Mouse (Mus musculus) forebrain, embryonic 16.5 days (tissue): Measurements from ENCODE around the gene Hdgfl2. TPM values are rescaled to one million over a fixed set of nuclear protein-coding genes. Genes with fewer than 3 reads are reported as not detected.
"Not testable (repeated sequence)": the region's sequence is repeated elsewhere in the genome, so short reads cannot be mapped to it uniquely, and the experiment has no call there.

Experiments
- ATAC-seq: fragments of 200-750 bp; cut with Nextera tagmentation; 2 replicates; pipeline ENCODE4 v1.8.0; 2017; ENCODE audit warnings: mild to moderate bottlenecking, moderate library complexity
- H3K27ac ChIP-seq: fragments of 300-500 bp; sonication (generic); 2 replicates; pipeline ENCODE4 v1.5.1; 2014; ENCODE audit warnings: low read length, control low read depth
- H3K27me3 ChIP-seq: fragments of 300-500 bp; sonication (generic); replicated peaks from 2 replicates; pipeline ENCODE4 v1.6.1; 2014; ENCODE audit warnings: low read length; ENCODE audit not compliant: control insufficient read depth, insufficient read depth
- H3K36me3 ChIP-seq: fragments of 300-500 bp; sonication (generic); 2 replicates; pipeline ENCODE4 v1.6.1; 2014; ENCODE audit not compliant: control insufficient read depth, insufficient read depth
- H3K4me1 ChIP-seq: fragments of 300-500 bp; sonication (generic); replicated peaks from 2 replicates; pipeline ENCODE4 v1.6.1; 2014; ENCODE audit warnings: low read length; ENCODE audit not compliant: control insufficient read depth, insufficient read depth
- H3K4me2 ChIP-seq: fragments of 300-500 bp; sonication (generic); 2 replicates; pipeline ENCODE4 v1.6.1; 2014; ENCODE audit warnings: mild to moderate bottlenecking, low read length, control low read depth
- H3K4me3 ChIP-seq: fragments of 300-500 bp; sonication (generic); replicated peaks from 2 replicates; pipeline ENCODE4 v1.5.1; 2014; ENCODE audit warnings: mild to moderate bottlenecking, low read length, control low read depth
- H3K9ac ChIP-seq: fragments of 300-500 bp; sonication (generic); replicated peaks from 2 replicates; pipeline ENCODE4 v1.6.1; 2014; ENCODE audit warnings: low read depth, low read length, control low read depth
- H3K9me3 ChIP-seq: fragments of 300-500 bp; sonication (generic); 2 replicates; pipeline ENCODE4 v1.6.1; 2016; ENCODE audit warnings: low read length; ENCODE audit not compliant: control insufficient read depth
- WGBS: fragments of 180-500 bp; shearing (Covaris S2); extraction: QIAGEN DNeasy Blood & Tissue Kit; methylation state at CpG from one replicate; pipeline ENCODE4 v1.1.7; 2014; 5-methylcytosine and 5-hydroxymethylcytosine counted together
- polyA plus RNA-seq: library from polyadenylated mRNA; unstranded; fragments of >200 nt; fragmentation: Nextera tagmentation; extraction: Ambion mirVana; gene quantifications from 2 replicates; pipeline ENCODE4 v1.2.1, GENCODE M21; 2015

Gene Hdgfl2
- polyA plus RNA-seq, 1 experiment from 2014 or later = 158 TPM

DNA sequence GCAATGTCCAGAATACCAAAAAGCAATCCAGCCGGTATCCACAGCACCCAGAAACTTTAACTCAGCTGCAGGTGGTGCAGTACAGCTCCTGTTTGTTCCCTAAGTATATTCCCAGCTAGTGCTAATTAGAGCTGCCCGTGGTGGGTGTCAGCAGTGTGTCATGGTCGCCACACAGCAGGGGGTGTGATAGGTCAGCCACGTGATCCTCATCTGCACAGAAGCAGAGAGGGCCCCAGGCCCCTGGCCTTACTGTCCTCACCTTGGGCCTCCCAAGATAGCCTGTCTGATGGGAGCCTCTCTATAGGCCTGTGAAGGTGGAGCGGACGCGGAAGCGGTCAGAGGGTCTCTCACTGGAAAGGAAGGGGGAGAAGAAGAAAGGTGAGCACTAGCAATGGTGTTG is 18.7 kb downstream of the Hdgfl2 start:
- Histone ChIP-seq H3K4me1 (no peaks in the 10 kb centered on the region), H3K27ac (no peak overlapping the region), H3K4me2 (no peak overlapping the region), H3K9me3 (no peaks in the 10 kb centered on the region), H3K36me3 (peaks cover 49% of the 10 kb centered on the region), H3K9ac (no peak overlapping the region), H3K27me3 (no peaks in the 10 kb centered on the region), H3K4me3 (no peak overlapping the region)
- 93% methylated on average over 8 of the region's 8 CpGs for whole genome bisulfite sequencing
- no peak for ATAC-seq

DNA sequence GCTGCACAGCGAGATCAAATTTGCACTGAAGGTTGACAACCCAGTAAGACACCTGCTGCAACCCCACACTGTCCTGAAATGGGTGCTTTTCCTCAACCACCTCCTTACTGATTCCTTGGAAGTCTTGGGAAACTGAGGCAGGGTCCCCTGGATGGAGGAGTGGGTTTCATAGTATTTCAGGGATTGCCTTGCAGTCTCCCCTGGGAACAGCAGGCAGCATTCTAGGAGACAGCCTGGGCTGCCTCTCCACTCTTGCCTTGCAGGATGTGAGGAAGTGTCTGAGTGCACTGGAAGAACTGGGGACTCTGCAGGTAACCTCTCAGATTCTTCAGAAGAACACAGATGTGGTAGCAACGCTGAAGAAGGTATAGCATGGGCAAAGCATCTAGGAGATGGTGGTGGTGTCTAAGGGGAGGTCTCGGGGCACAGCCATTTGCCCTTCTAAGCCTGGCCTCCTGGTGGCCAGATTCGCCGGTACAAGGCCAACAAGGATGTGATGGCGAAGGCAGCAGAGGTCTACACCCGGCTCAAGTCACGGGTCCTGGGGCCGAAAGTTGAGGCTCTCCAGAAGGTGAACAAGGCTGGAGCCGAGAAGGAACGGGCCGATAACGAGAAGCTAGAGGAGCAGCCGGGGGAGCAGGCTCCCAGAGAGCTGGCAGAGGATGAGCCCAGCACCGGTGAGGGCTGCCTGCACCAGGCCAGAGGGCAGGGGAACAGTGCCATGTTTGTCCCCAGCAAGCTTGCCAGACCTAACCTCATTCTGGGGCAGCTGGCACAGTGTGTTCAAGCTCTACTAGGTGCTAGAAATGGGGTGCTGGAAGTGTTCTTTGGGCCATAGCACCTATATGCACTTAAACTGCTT is 19.5 kb downstream of the Hdgfl2 start:
- H3K4me1 ChIP-seq = no peaks in the 10 kb centered on the region
- H3K9me3 ChIP-seq = no peaks in the 10 kb centered on the region
- no peak overlapping the region for H3K9ac ChIP-seq
- H3K4me2 ChIP-seq = no peak overlapping the region
- no peak overlapping the region for H3K27ac ChIP-seq
- H3K4me3 ChIP-seq = no peak overlapping the region
- no peak for ATAC-seq
- peaks cover 49% of the 10 kb centered on the region for H3K36me3 ChIP-seq
- 92% methylated on average over 15 of the region's 15 CpGs for WGBS
- H3K27me3 ChIP-seq = no peaks in the 10 kb centered on the region

DNA sequence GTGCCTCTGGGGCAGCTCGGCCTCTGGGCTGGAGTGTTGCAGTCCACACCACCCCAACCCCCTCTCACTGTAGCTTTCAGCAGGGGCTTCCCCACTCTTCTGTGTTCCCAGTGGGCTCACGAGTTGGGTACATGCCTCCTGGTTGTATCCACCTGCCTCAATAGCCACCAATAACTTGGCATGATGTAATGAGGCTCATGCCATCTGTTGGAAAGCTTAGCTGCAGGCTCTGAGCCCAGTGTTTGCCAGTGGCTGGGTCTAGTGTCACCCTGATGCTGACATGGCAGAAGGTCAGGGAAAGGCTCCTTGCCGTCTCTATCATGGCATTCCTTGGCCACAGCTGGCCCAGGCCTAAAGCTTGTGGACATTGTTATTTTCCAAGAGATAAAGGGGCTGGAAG is 21.4 kb downstream of the Hdgfl2 start:
- 87% methylated on average over 2 of the region's 3 CpGs for WGBS
- Histone ChIP-seq H3K36me3 (peaks cover 46% of the 10 kb centered on the region), H3K4me2 (no peak overlapping the region), H3K27ac (no peak overlapping the region), H3K9me3 (no peaks in the 10 kb centered on the region), H3K27me3 (no peaks in the 10 kb centered on the region), H3K4me1 (no peaks in the 10 kb centered on the region), H3K4me3 (no peak overlapping the region), H3K9ac (no peak overlapping the region)
- ATAC-seq = no peak

DNA sequence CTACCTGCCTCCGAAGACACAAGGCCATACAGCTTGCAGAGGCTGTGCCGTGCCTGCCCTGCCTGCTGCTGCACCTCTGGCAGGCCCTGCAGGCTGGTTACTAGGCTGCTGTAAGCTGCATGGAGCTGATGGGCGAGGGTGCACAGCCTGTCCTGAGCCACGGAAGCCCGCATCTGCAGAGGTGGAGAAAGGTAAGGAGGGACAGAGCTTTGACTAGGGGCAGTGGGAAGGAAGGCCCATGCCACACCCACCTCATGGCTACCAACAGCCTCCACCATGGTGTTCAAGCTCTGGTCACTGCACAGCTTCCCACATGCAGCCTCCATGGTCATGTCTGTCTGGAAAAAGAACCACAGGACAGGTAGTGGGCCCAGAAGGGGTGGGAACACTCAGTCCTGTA is 22.7 kb downstream of the Hdgfl2 start:
- H3K27me3 ChIP-seq = no peaks in the 10 kb centered on the region
- H3K4me2 ChIP-seq = no peak overlapping the region
- H3K27ac ChIP-seq = no peak overlapping the region
- H3K9me3 ChIP-seq = no peaks in the 10 kb centered on the region
- ATAC-seq = no peak
- no peak overlapping the region for H3K9ac ChIP-seq
- 90% methylated on average over 5 of the region's 5 CpGs for WGBS
- peaks cover 35% of the 10 kb centered on the region for H3K36me3 ChIP-seq
- no peaks in the 10 kb centered on the region for H3K4me1 ChIP-seq
- H3K4me3 ChIP-seq = no peak overlapping the region

DNA sequence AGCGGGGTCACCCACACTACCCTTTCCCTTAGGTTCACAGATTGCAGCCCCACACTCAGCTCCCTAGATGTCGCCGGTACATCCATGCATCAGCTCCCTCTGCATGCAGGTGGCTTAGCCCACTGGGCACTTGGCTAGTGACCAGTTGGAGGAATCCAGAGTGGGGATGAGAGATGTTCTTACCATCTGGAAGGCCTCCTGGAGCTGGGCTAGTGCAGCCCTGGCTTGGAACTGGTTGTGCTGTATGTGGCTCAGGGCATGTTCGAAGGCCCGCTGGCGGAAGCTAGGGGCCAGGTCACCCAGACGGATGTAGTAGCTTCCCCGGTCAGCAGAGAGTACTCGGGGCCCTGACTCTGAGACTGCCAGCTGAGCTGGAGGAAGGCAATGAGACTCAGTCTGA is 23.5 kb downstream of the Hdgfl2 start:
- Histone ChIP-seq H3K36me3 (peaks cover 28% of the 10 kb centered on the region), H3K27ac (no peak overlapping the region), H3K4me3 (no peak overlapping the region), H3K4me1 (no peaks in the 10 kb centered on the region), H3K4me2 (no peak overlapping the region), H3K9me3 (no peaks in the 10 kb centered on the region), H3K9ac (no peak overlapping the region), H3K27me3 (no peaks in the 10 kb centered on the region)
- no peak for ATAC-seq
- 93% methylated on average over 9 of the region's 9 CpGs for WGBS

DNA sequence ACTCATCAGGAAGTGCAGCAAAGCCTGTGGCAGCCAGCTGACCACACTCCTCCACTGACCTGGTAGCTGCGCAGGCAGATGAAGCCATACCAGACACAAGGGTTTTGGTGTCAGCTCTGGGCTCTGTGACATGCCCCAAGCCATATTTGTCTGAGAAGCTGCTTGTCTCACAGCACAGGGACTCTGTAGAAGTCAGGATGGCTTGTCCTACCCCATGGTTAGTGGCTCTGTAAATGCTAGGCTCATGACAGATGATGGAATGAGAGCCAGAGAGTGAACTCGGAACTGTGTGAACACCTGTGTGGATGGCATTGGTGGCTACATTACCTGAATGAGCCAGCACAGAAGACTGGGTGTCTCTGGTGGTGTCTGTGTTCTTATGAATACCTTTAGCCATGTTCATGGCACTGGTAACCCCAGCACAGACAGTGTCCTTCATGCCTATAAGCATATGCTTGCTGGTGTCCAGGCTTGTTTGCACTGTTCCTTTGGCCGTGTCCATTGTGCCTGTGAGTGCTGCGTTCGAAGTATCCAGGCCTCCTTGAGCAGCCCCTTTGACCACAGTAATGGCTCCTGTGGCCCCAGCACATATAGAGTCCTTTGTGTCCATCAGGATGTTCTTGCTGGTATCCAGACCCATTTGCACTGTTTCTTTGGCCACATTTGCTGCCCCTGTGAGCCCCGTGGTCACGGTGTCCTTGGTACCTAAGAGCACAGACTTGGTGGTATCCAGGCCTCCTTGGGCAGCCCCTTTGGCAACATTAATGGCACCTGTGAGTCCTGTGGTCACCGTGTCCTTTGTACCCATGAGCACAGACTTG is 24.2 kb downstream of the Hdgfl2 start:
- H3K4me3 ChIP-seq = no peak overlapping the region
- H3K9ac ChIP-seq = no peak overlapping the region
- no peak overlapping the region for H3K27ac ChIP-seq
- WGBS = 98% methylated on average over 8 of the region's 8 CpGs
- H3K4me2 ChIP-seq = no peak overlapping the region
- no peaks in the 10 kb centered on the region for H3K9me3 ChIP-seq
- no peak for ATAC-seq
- H3K4me1 ChIP-seq = no peaks in the 10 kb centered on the region
- no peaks in the 10 kb centered on the region for H3K27me3 ChIP-seq
- H3K36me3 ChIP-seq = peaks cover 26% of the 10 kb centered on the region

DNA sequence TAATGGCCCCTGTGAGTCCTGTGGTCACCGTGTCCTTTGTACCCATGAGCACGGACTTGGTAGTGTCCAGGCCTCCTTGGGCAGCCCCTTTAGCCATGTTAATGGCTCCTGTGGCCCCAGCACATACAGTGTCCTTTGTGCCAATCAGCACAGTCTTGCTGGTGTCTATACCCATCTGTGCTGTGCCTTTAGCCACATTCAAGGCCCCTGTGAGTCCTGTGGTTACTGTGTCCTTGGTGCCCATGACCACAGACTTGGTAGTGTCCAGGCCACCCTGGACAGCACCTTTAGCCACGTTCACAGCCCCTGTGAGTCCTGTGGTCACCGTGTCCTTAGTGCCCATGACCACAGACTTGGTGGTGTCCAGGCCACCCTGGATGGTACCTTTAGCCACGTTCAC is 25.4 kb downstream of the Hdgfl2 start:
- peaks cover 19% of the 10 kb centered on the region for H3K36me3 ChIP-seq
- H3K4me2 ChIP-seq, H3K9ac ChIP-seq, H3K4me3 ChIP-seq, H3K27ac ChIP-seq, ATAC-seq, H3K27me3 ChIP-seq, H3K4me1 ChIP-seq, H3K9me3 ChIP-seq: not testable (repeated sequence)
- no CpG with 5 or more reads among the region's 5 CpGs for WGBS

DNA sequence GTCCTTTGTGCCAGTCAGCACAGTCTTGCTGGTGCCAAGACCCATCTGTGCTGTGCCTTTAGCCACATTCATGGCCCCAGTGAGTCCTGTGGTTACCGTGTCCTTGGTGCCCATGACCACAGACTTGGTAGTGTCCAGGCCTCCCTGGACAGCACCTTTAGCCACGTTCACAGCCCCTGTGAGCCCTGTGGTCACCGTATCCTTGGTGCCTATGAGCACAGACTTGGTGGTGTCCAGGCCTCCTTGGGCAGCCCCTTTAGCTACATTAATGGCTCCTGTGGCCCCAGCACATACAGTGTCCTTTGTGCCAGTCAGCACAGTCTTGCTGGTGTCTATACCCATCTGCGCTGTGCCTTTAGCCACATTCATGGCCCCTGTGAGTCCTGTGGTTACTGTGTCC is 27.0 kb downstream of the Hdgfl2 start:
- not testable (repeated sequence) for H3K27me3 ChIP-seq, ATAC-seq, H3K36me3 ChIP-seq, H3K9ac ChIP-seq, H3K9me3 ChIP-seq, H3K4me3 ChIP-seq, H3K4me1 ChIP-seq, H3K4me2 ChIP-seq, H3K27ac ChIP-seq
- WGBS = 97% methylated on average over 4 of the region's 4 CpGs

DNA sequence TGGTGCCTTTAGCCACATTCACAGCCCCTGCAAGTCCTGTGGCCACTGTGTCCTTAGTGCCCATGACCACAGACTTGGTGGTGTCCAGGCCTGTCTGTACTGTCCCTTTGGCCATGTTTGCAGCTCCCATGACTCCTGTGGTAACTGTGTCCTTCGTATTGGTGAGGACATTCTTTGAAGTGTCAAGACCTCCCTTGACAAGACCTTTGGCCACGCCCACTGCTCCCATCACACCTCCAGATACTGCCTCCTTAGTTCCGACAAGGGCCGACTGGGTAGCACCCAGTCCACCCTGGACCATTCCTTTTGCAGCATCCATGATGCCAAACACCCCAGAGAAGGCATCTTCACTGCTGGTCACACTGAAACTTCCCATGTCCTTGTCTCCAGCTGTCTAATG is 27.5 kb downstream of the Hdgfl2 start:
- no peak overlapping the region for H3K4me2 ChIP-seq
- ATAC-seq = no peak
- 86% methylated on average over 4 of the region's 4 CpGs for WGBS
- H3K9ac ChIP-seq = no peak overlapping the region
- no peaks in the 10 kb centered on the region for H3K27me3 ChIP-seq
- H3K27ac ChIP-seq = no peak overlapping the region
- H3K9me3 ChIP-seq = no peaks in the 10 kb centered on the region
- peaks cover 8% of the 10 kb centered on the region for H3K36me3 ChIP-seq
- H3K4me3 ChIP-seq = no peak overlapping the region
- H3K4me1 ChIP-seq = no peaks in the 10 kb centered on the region
